Mouse (Mus musculus): ENCODE data around the gene Vasn.

GRCm38 (mm10) chr16:4639831-4640237 lies at the start of gene Vasn, which contains the start of gene Dnaja3:
- TF ChIP-seq CTCF (IDR thresholded peaks at IDR 0.05) (no peak), EP300 (IDR thresholded peaks at IDR 0.05) (no peak)
